Mouse (Mus musculus) liver, embryonic 14.5 days (tissue): ENCODE measurements around the gene Cyb561a3. TPM values are rescaled to one million over a fixed set of nuclear protein-coding genes. Genes with fewer than 3 reads are reported as not detected.

Source experiments
- ATAC-seq: fragments of 200-750 bp; cut with Nextera tagmentation; 2 replicates; pipeline ENCODE4 v1.8.0; 2017; ENCODE audit warnings: moderate number of reproducible peaks, mild to moderate bottlenecking, moderate library complexity; ENCODE audit not compliant: insufficient read depth
- DNase-seq, 3 experiments: peaks; one replicate each; pipeline ENCODE4 v3.0.0-alpha.2; 2012 to 2013; ENCODE audit warnings: low read depth in 3 of 3, low spot score in 3 of 3
- H3K27ac ChIP-seq: fragments of 300-500 bp; sonication (generic); 2 replicates; pipeline ENCODE4 v1.5.1; 2014; ENCODE audit warnings: moderate library complexity, mild to moderate bottlenecking, control low read depth, inconsistent platforms
- H3K27me3 ChIP-seq: fragments of 300-500 bp; sonication (generic); 2 replicates; pipeline ENCODE4 v1.6.1; 2014; ENCODE audit warnings: mild to moderate bottlenecking, low read length, moderate library complexity; ENCODE audit not compliant: control insufficient read depth, insufficient read depth
- H3K36me3 ChIP-seq: fragments of 300-500 bp; sonication (generic); replicated peaks from 2 replicates; pipeline ENCODE4 v1.6.1; 2014; ENCODE audit warnings: low read depth; ENCODE audit not compliant: control insufficient read depth, insufficient read depth
- H3K4me1 ChIP-seq, 2 experiments: fragments of 200-500 bp in 1 of 2; fragments of 300-500 bp in 1 of 2; sonication (generic) in 1 of 2; replicated peaks; 2 replicates each; pipeline ENCODE4 v1.6.1; 2012 to 2014; ENCODE audit warnings: antibody characterized with exemption in 1 of 2, inconsistent platforms in 1 of 2, low read length in 1 of 2; ENCODE audit not compliant: control insufficient read depth in 2 of 2, insufficient read depth in 2 of 2
- H3K4me2 ChIP-seq: fragments of 300-500 bp; sonication (generic); 2 replicates; pipeline ENCODE4 v1.6.1; 2014; ENCODE audit warnings: low read depth, mild to moderate bottlenecking, control low read depth, moderate library complexity
- H3K4me3 ChIP-seq, 2 experiments: fragments of 200-500 bp in 1 of 2; fragments of 300-500 bp in 1 of 2; sonication (generic) in 1 of 2; 2 replicates each; pipeline ENCODE4 v1.5.1; 2012 to 2014; ENCODE audit warnings: low read depth in 2 of 2, low read length in 2 of 2, mild to moderate bottlenecking in 2 of 2, control low read depth in 1 of 2, inconsistent platforms in 1 of 2, moderate library complexity in 1 of 2; ENCODE audit not compliant: insufficient read depth in 1 of 2
- H3K9ac ChIP-seq: fragments of 300-500 bp; sonication (generic); replicated peaks from 2 replicates; pipeline ENCODE4 v1.6.1; 2014; ENCODE audit warnings: mild to moderate bottlenecking, control low read depth, moderate library complexity
- H3K9me3 ChIP-seq: fragments of 300-500 bp; sonication (generic); 2 replicates; pipeline ENCODE4 v1.6.1; 2016; ENCODE audit warnings: low read length, mixed read lengths; ENCODE audit not compliant: control insufficient read depth
- CTCF ChIP-seq: IDR thresholded peaks from 2 replicates; pipeline ENCODE4 v1.5.1; 2016; ENCODE audit warnings: antibody characterized with exemption, low read depth, control low read depth
- EP300 ChIP-seq: IDR thresholded peaks from 2 replicates; pipeline ENCODE4 v1.6.1; 2016; ENCODE audit warnings: antibody characterized with exemption, low read depth
- WGBS: fragments of 180-500 bp; shearing (Covaris S2); extraction: QIAGEN DNeasy Blood & Tissue Kit; methylation state at CpG from one replicate; pipeline ENCODE4 v1.1.7; 2014; ENCODE audit not compliant: insufficient replicate concordance; 5-methylcytosine and 5-hydroxymethylcytosine counted together
- polyA plus RNA-seq, 2 experiments: library from polyadenylated mRNA; depleted of rRNA in 1 of 2; stranded (reverse) in 1 of 2; unstranded in 1 of 2; fragments of >200 nt; fragmentation: Nextera tagmentation in 1 of 2; extraction: Ambion mirVana in 1 of 2; gene quantifications; 2 replicates each; pipeline versions ENCODE4 v1.2.1 to v1.2.3; 2012 to 2014

Gene Cyb561a3
- polyA plus RNA-seq, 2 experiments = 9.5 to 11.0 TPM

DNA sequence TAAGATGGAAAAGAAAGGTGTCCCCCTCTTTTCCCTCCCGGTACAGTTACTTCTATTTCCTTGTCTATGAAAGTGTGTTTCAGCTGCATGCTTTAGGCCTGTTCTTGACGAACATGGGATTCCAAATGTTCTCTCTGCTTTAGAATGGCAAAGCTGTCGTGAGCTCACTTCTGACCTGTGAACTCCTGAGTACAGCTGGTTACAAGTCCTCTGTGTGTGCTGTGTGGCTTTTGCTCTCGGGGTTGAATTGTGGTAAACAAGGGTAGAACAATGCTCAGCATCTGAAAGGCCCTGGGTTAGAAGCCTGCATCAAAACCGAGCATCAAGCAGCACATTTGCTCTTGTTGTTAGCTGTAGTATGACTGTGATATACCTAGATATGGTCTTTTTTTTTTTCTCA is 14.6 kb upstream of the Cyb561a3 start:
- H3K4me1 ChIP-seq = peaks cover 0 to 18% of the 10 kb centered on the region in 2 experiments; a peak in 2 of 4 replicates
- no peaks in the 10 kb centered on the region for H3K36me3 ChIP-seq
- H3K27ac ChIP-seq = no peak overlapping the region
- DNase-seq = no peak
- no peak for ATAC-seq
- H3K4me2 ChIP-seq = no peak overlapping the region
- TF ChIP-seq CTCF (no peak), EP300 (no peak)
- H3K27me3 ChIP-seq = no peaks in the 10 kb centered on the region
- no peaks in the 10 kb centered on the region for H3K9me3 ChIP-seq
- no peak overlapping the region for H3K4me3 ChIP-seq
- WGBS = 46% methylated on average over 5 of the region's 5 CpGs
- no peak overlapping the region for H3K9ac ChIP-seq

DNA sequence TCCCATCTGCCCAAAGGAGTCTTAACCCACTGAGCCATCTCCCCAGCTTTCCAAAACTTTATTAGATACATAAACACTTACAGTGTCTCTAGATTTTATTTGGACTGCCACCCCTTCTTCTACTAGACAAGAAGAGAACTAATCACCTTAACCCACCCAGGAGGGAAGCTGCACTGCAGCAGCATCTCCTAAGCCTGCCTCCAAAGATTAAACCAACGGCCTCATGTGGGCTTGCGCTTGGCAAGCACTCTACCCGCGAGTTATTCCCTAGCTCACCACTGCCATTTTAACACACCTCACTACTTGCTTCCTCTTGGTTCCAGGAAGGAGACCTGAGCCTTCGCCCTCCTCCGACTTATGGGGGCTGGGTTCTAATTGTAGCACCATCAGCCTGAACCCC is 12.7 kb upstream of the Cyb561a3 start:
- ATAC-seq = no peak
- Histone ChIP-seq H3K9me3 (no peaks in the 10 kb centered on the region), H3K27ac (no peak overlapping the region), H3K36me3 (no peaks in the 10 kb centered on the region), H3K4me3 (no peak overlapping the region), H3K27me3 (no peaks in the 10 kb centered on the region), H3K4me2 (no peak overlapping the region), H3K9ac (no peak overlapping the region), H3K4me1 (peaks cover 0 to 18% of the 10 kb centered on the region in 2 experiments; a peak in 2 of 4 replicates)
- TF ChIP-seq EP300 = no peak
- no peak for TF ChIP-seq CTCF
- no peak for DNase-seq
- WGBS = 72% methylated on average over 6 of the region's 6 CpGs

DNA sequence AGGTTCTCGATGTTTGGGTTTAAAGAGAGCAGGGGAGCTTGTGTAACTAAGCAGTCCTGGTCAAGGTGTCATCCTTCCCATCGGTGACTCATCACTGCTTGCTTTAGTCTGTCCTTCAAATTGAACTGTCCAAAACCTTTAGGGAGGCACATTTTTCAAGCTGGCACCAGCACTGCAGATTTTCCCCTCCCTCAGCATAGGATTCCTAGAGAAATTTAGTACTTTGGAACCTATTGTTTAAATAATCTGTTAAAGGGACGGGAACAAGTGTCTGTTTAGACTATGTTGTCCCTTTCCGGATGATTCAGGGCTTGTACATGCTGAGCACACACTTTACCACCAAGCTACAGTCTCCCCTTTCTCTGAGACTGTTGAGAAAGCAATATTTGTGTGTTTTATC is 11.8 kb upstream of the Cyb561a3 start:
- H3K27ac ChIP-seq = no peak overlapping the region

DNA sequence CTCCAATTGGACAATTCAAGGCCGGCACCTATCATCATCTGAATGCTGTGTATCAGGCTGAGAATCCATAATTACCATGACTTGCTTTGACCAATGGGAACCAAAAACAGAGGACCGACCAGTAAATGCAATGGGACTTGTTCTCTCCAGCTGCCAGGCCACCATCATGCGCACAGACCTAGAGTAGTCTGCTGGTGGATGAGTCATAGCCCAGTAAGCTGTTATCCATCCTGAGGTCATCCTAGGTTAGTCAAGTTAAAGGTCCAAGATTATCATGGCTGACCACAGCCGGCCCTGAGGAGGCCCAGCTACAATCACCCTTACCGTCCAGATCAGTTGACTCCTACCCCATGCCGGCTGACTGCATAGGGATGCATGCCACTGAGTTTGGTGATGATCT is 7.3 kb upstream of the Cyb561a3 start:
- Histone ChIP-seq H3K4me1 (peaks cover 0 to 9% of the 10 kb centered on the region in 2 experiments; a peak in 1 of 4 replicates), H3K27ac (no peak overlapping the region), H3K36me3 (peaks cover 12% of the 10 kb centered on the region; the same call in 1 of the 2 replicates), H3K27me3 (no peaks in the 10 kb centered on the region), H3K4me2 (no peak overlapping the region), H3K9ac (no peak overlapping the region), H3K4me3 (no peak overlapping the region), H3K9me3 (no peaks in the 10 kb centered on the region)
- WGBS = 80% methylated on average over 6 of the region's 6 CpGs
- ATAC-seq (no peak), DNase-seq (no peak)
- TF ChIP-seq EP300 (no peak), CTCF (no peak)

More for the DNA sequence above, 11.8 kb upstream of the Cyb561a3 start:
- no peaks in the 10 kb centered on the region; the same call in 1 of the 2 replicates for H3K36me3 ChIP-seq
- H3K9ac ChIP-seq = no peak overlapping the region
- DNase-seq = no peak
- H3K4me3 ChIP-seq = no peak overlapping the region
- 37% methylated on average over 4 of the region's 4 CpGs for WGBS
- H3K9me3 ChIP-seq = no peaks in the 10 kb centered on the region
- TF ChIP-seq EP300 = no peak
- no peak for TF ChIP-seq CTCF
- H3K4me1 ChIP-seq = peaks cover 0 to 18% of the 10 kb centered on the region in 2 experiments; a peak in 2 of 4 replicates
- no peaks in the 10 kb centered on the region for H3K27me3 ChIP-seq
- no peak overlapping the region for H3K4me2 ChIP-seq
- ATAC-seq = no peak

DNA sequence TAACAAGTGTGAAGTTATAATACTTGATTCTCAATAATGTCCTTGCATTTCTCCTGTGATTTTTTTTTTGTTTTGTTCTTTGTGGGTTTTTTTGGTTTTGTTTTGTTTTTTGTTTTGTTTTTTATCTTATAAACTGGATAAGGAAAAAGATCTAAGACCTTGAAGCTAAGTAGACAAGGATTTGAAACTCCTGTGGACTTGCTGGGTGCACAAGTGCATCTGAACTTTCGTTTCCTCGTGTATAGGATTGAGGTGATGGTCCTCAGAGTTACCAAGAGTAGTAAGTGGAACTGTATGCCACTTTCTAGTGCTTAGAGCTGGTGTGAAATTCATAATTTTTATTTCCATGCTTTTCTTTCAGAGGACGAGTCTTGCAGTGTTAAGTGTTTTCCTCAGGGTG is 3.1 kb downstream of the Cyb561a3 start:
- Histone ChIP-seq H3K4me1 (peaks cover 11 to 19% of the 10 kb centered on the region in 2 experiments), H3K27me3 (no peaks in the 10 kb centered on the region), H3K4me2 (no peak overlapping the region), H3K9ac (no peak overlapping the region), H3K27ac (no peak overlapping the region), H3K4me3 (no peak overlapping the region), H3K36me3 (no peaks in the 10 kb centered on the region; the same call in 1 of the 2 replicates), H3K9me3 (no peaks in the 10 kb centered on the region)
- TF ChIP-seq CTCF = no peak
- TF ChIP-seq EP300 = no peak
- no peak for DNase-seq
- WGBS = 60% methylated on average over 3 of the region's 3 CpGs
- ATAC-seq = no peak
